Mouse (Mus musculus) CD8-positive naive resting alpha-beta T cell, adult 2 months (primary cell): ENCODE data around the gene Zfp472.

ENCODE experiments used
- DNase-seq, 2 experiments: peaks; one replicate each; pipeline ENCODE4 v3.0.0; 2022; ENCODE audit warnings: low read depth in 2 of 2, low spot score in 2 of 2

The Zfp472 gene

DNA sequence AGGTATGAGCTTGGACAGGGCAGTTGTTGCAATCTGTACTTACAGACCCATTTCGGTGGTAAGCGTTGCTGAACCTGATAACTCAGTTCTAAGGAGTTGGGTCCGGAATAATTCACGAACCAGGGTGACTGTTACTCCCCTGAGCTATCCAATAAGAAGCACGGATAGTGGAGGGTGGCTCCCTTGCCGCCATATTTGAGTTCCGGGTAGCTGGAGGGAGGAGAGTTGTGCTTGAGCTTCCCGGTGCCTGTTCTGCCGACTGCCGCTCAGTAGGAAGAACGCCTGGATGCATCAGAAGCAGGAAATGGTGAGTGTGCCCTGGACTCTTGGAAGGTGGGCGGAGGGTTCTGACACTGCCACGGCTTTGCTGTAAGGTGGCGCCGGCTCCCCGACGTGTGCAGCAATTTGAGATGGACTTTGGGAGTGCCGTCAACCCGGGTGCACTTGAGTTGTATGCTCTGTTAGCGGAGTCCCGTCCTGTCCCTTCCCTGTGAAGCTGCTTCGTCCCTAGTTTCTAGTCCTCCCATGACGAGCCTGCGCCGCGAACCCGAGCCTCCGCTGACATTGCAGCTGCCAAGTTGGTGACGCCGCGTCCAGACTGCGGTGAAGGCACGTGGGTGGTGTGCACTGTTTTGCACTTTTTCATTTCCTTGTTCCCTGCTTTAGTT, at the start of gene Zfp472:
Gene Zfp472 (plus strand): TSS at position 192 of the 668 bp plus-strand sequence.
- peak; percentile 90 to 96 for DNase-seq

DNA sequence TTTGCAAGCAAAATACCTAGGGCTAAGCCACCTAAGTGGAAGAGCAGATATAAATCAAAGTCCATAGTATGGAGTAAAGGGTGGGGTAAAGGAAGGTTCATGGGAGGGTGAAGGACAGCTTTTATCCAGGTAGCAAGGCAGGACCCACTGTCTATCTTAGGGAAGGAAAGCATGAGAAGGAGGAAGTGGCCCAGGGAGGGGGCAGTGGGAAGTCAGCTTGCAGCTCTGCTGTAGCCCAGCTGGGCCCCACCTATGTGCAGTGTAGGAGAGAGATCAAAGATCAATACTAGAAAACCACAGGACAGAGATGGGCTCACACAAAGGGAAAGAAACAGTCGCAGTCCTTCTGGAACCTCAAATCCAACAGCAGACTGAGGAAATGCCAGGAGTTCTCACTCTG, 49.5 kb upstream of the Zfp472 start:
- no peak for DNase-seq

DNA sequence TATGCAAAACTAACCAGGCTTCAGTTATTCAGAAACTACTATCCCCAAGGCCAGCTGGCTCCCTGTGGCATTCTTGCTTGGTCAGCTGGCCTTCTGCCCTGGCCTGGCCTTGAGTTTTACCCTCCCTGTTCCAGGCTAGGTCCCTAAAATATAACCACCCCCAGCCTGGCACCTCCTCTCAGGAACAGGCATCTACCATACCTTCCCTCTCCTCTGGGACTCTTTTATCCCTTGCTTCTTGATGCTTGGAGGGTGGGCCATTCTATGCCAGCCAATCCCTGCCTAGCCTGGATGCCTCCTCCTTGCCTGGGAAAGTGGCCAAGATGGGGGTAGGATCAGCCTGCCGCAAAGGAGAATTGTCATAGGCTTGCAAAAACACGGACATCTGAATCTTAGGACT, 48.5 kb upstream of the Zfp472 start, which contains the start of gene Cyp4f14:
Gene Cyp4f14 (minus strand): TSS at position 212 of the 400 bp plus-strand sequence.
- DNase-seq: no peak

DNA sequence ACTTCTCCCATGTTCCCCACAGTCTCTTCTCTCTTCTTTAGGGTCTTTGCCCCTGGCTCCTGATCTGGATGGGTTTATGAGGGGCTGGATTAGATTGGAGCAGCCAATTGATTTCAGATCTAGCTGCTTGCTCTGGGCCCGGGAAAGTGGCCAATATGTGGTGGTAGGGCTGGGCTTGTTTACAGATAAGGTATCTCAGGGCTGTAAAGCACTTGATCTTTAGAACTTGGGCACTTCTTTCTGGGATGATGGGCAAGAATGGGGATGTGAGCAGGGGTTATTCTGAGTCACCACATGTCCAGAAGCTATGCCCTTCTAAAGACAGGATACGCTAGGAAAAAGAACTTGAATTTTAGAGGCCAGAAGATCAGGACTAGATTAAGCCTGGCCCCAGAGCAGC, 46.5 kb upstream of the Zfp472 start:
- DNase-seq: no peak

DNA sequence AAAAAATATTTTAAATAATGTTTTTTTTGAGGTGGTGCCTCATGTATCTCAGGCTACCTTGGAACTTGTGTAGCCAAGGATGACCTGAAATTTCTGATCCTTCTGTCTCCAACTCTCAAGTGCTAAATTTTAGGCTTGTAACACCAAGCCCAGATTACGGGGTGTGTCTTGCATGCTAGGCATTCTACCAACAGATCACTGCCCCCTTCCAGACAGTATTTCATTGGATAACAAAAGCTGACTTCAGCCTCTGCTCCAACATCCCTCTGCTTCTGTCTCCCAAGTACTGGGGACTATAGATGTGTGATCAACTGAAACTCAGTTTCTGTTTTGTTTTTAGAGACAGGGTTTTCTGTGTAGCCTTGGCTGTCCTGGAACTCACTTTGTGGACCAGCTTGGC, 41.9 kb upstream of the Zfp472 start:
- DNase-seq: no peak

DNA sequence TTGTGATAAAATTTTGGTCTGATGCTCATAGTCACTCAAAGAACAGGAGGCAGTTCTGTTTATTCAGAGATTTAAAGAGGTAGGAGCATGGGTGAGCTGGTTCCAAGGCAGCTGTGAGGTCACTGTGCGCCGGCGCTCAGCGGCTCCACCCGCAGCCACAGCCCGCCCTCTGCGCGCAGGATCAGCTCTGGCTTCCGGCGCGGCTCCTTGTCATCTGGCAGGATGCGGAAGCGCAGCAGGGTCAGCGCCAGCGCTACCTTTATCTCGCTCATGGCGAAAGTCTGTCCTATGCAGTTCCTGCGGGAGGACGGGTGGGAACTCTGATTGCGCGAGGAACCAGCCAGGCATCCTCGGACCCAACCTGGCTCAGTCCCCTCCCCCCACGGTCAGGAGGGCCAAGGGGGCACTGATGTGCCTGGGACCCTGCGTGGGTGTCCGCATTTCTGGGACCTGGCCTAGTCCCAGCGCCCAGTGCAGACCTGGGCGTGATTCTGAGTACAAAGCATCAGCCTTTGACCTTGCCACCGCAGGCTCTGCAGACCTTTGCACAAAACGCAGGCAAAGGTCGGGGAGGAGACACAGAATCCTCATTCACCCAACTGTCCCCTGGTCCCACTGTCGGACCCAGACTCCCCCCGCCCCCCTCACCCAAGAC, 40.8 kb upstream of the Zfp472 start:
- DNase-seq: peak; percentile 55 to 63

DNA sequence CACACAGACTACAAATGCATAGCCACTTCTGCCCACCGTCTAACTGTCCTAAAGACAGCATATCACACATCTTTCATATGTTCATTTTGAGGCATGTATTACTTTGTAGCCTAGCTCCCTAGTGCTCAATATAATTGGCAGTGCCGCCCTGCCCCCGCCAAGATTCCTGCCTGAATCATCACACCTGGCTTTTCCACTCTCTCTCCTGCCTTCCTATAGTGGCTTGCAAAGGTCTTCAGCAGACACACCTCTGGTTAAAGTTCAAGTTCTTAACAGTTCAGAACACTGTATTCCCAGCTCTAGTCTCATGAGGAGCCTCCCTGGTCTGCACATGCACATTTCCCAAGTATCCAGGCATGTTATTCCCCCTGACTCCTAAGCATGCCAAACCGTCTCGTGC, 37.8 kb upstream of the Zfp472 start:
- no peak for DNase-seq

DNA sequence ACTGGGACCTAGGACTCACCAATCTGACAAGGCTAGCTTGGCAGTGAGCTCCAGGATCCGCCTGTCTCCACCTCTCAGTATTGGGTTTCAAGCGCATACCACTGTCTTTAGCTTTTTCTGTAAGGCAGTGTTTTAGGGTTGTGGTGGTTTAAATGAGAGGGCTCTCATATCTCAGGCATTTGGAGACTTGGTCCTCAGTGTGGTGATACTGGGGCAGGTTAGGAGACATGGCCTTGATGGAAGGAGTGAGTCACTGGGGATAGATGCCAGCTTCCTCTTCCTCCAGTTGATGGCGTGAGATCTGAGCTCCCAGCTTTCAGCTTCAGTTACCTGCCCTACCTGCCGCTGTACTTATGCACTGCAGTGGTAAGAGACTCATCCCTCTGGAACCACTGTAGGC, 25.8 kb upstream of the Zfp472 start:
- DNase-seq: no peak

DNA sequence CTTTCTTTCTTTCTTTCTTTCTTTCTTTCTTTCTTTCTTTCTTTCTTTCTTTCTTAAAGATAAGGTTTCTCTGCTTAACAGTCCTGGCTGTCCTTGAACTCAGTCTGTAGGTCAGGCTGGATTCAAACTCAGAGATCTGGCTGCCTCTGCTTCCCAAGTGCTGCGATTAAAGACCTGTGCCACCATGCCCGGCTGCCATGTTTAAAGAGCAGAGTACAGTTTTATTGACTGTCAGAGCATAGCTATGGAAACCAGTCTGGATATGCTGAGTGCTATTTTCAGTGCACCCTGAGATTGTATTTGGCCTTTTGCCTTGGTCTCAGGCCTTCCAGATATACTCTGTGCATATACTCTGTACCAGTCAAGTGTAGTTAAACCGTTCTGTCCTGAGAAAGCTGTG, 22.0 kb upstream of the Zfp472 start:
- no peak for DNase-seq

DNA sequence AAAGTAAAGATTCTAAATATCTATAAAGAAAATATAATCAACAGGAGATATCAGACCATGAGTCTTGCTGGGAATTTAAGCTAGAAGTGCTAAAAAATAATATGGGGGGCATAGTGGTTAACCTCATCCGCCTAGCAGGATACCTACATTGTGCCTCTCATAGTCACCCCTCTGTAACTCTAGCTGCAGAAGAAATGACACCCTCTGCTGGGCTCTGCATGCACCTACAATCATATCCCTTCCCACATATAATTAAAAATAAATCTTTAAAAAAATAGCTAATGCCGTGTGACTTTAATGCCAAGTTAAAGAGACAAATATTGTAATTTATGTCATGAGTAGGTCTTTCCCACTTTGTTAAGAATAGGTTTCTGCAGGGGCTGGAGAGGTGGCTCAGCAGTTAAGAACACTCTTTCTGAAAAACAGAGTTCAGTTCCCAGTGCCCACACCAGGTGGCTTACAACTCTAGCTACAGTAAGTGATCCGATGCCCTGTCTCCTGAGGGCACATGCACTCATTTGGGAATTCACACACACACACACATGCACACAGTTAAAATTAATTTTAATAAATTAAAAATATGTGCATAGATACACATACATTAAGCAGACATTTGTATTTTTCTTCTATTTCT, 21.1 kb upstream of the Zfp472 start:
- DNase-seq: peak in 1 of 2 experiments; percentile 19

DNA sequence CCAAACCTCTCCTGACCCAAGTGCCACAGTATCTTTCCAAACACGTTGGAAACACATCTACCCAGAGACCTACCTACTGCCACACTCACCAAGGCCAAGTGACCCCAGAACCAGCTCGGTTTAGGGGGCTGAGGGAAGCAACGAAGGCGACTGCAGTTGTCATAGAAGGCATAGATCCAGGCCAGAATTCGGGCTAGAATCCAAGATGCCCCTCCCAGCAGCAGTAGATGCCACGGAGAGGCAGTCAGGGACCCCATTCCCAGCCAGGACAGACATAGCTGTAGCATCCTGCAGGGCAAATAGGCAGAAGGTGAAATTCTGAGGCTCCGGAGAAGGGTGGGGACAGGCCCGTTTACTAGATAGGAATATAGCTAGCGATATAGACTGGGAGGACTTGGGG, 18.9 kb upstream of the Zfp472 start:
- DNase-seq: no peak

DNA sequence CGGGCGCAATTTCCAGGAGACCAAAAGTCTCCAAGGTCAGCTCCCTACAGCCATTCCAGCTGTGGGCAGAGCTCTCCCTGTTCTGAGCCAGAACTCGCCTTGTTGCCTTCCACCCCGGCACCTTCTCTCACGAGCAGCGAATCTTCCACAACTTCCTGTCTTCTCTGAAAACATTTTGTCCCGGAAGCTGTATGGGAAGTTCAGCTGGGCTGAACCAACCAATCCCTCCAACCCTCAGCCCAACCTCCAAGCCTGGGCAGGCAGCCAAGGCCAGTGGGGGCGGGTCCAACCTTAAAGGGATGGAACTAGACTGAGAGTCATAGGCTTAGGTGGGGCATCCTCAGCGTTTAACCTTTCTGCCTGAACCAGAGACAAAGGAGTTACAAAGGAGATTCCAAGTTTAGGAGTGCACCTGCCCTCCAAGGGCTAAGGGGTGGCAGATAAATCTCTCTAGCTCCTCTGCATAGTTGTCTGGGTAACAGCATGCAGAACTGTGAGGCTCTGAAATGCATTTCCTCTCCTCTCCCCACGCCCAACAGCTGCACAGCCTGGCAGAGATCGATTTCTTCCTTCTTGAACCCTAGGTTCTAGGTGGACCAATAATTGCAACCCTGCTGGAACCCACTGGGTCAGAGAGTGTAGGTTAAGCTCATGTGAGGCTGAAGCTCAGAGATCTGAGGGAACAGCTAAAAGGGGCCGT, 18.2 kb upstream of the Zfp472 start, which contains the start of gene Cyp4f13:
Gene Cyp4f13 (minus strand): TSS at position 188 of the 700 bp plus-strand sequence.
- DNase-seq: peak; percentile 94 to 98

DNA sequence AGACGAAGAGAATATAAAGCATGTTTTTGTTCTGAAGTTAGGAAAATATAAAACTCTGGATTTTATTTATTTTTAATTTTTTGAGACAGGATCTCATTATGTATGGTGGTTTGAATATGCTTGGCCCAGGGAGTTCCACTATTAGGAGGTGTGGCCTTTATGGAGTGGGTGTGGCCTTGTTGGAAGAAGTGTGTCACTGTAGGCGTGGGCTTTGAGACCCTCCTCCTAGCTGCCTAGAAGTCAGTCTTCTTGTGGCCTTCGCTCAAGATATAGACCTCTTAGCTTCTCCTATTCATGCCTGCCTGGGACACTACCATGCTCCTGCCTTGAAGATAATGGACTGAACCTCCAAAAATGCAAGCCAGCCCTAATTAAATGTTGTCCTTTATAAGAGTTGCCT, 15.5 kb upstream of the Zfp472 start:
- DNase-seq: no peak

DNA sequence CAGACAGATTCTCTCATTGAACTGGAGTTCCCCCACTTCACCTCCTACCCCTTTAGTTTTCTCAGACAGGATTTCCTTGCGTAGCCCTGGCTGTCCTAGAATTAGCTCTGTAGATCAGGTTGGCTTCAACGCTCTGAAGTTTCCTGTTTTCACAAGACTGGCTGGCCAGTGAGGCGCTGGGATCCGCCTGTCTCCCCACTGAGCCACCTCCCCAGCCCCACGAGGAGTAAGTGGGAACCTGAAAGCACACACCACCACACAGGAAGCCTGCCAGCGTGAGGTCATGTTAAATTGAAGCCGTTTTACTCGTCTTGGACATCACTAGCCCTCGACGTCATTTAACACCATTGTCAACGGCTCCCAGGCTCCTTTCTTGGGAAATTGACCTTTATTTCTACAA, 14.6 kb upstream of the Zfp472 start:
- no peak for DNase-seq

DNA sequence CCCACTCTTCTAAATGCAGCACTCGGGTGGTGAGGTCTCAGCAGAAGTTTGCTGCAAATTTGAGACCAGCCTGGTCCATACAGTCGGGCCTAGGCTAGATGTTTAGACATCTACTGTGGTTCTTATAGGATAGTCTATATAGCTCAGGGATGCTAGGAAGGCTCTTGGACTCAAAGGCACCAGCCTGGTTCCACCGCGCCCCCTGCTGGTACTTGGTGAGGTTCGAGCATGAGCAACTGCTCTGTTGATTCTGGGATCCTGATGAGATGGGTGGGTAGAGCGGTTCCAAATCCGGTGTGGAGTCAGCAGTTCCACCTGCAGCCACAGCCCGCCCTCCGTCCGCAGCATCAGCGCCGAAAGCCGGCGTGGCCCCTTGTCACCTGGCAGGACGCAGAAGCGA, 14.2 kb upstream of the Zfp472 start:
- DNase-seq: peak; percentile 76 to 88

DNA sequence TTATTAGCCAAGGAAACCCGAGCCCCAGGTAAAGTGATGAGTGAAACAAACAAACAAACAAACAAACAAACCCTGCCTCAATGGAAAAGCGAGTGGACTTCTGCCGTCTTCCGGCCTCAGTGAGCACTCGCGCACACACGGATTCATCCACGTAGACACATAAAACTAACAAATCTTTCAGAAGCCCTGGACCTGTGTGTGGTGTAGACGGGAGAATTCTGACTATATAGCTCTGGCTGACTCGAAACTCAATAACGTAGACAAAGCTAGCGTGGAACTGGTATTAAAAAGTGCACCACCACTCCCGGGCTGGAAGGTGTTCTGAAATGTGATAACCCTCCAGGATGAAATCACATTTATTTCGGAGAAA, 376 bp upstream of the Zfp472 start:
- DNase-seq: no peak

DNA sequence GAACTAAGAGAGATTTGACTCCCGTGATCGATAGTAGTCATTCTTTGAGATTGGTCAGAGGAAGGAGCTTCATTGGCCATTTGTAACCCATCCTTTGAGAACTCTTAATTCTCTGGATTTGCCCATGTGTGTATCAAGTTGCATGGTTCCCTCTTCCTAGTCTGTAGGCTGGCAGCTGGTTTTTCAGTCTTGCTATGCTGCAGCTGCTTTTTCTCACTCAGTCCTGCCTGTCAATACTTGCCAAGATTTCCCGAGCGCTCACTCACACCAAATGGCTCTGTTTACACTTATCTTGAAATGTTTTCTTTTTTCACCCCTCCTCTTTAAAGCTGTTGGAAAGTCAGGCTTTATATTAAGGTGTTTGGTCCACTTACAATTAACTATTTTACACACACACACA, 15.7 kb downstream of the Zfp472 start:
- no peak for DNase-seq

DNA sequence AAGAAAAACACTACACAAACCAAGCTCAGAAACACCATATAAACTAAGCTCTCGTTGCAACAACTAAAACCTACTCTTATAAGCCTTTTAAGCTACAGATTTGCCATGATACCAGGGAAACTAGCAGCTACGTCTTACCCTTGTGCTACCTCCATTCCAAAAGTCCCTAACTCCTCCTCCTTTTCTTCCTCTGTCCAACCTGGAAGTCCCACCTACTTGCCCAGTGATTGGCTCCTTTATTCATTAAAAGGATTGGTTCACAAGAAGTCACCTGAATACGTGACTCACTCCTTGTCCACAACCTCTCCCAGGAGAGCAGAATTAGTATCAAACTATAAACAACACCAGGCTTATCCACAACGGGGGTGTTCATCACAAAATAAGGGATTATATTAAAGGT, 20.7 kb downstream of the Zfp472 start:
- no peak for DNase-seq

DNA sequence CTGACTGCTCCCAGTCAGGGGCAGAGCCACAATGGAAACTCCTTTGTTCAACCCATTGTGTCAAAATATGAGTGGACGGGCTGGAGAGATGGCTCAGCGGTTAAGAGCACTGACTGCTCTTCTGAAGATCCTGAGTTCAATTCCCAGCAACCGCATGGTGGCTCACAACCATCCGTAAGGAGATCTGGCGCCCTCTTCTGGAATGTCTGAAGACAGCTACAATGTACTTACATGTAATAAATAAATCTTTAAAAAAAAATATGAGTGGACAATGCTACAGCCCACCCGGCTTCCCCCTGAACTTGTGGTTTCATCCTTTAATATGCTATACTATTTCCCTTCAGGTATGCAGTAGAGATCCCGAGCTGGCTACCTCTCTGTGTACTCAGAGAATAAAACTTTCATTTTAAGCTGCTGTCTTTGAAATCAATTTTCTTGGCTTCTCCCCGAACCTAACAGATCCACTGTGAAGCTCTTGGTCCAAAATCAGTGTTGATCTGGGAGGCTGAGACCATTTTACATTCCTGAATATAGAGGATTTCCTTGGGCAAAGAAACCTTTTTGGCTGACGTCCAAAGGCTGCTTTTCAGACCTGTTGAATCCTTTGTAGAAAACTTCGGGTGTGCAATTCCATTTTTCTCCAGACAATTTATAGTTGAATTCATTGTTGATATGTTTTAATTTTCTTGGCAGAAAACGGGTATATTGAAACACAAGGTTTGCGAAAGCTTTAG, 26.5 kb downstream of the Zfp472 start:
- peak; percentile 27 to 42 for DNase-seq

DNA sequence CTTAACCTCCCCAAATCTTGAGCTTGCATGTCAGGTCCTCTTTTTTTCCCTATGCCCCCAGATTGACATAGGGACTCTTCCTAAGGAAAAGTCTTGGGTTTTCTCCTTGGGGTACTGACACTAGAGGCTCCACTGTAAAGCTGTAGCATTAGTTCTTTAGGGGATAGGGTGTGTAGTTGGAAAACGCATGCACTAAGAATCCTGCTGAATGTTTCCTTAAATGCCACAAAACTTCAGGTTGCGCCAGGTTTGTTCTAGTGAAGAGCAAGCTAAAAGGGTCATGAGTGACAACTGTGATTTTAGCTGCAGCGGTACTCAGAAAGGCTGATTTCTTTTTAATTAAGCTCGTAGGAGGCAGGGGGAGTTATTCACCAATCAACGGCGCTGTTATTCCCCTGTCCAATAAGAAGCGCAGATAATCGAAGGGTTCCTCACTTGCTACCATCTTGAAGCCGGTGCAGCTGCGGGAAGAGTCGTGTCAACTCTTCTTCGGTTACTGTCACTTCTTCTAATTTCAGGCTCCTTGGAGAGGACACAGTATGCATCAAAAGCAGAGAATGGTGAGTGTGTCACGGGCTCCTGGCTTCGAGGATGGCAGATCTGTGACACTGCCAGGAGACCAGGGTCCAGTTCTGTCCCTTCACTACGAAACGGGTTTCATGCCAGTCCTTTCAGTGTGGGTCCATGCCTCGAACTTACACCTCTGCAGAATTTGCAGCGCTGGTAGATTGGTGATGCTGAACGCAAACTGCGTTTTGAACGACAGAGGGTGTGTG, 27.3 kb downstream of the Zfp472 start, which contains the start of gene Zfp952:
Gene Zfp952 (plus strand): TSS at position 431 of the 776 bp plus-strand sequence.
- peak; percentile 71 to 86 for DNase-seq
